Mouse (Mus musculus): ENCODE results near the gene Wipf2. TPM values are rescaled to one million over a fixed set of nuclear protein-coding genes. Genes with fewer than 3 reads are reported as not detected.

The Wipf2 gene
- total and polyA plus RNA-seq, 3 experiments, result 2.9 to 7.1 TPM; not detected in 1

GRCm38 (mm10) chr11:98939084-98939952 is 75.9 kb downstream of the Wipf2 start:
- H3K79me2 ChIP-seq (ENCODE audit: control insufficient read depth, insufficient read depth, low read length, poor library complexity), result peaks cover 16% of the 10 kb centered on the region
- DNase-seq (ENCODE audit: low read depth, low spot score), result no peak
- no peak overlapping the region for H3K4me3 ChIP-seq (ENCODE audit: control insufficient read depth in 1 of 2, insufficient read depth in 1 of 2, low read depth in 2 of 2, low read length in 2 of 2)
- peaks cover 13 to 33% of the 10 kb centered on the region in 2 experiments for H3K4me1 ChIP-seq (ENCODE audit: control insufficient read depth in 1 of 2, insufficient read depth in 2 of 2, low read length in 2 of 2)
- TF ChIP-seq TAL1 (IDR thresholded peaks at IDR 0.05; ENCODE audit: low read length), result no peak
- TF ChIP-seq MAFK (IDR thresholded peaks at IDR 0.05; ENCODE audit: borderline replicate concordance, low read depth, low read length), result no peak
- no peak for TF ChIP-seq ZNF384 (IDR thresholded peaks at IDR 0.05; ENCODE audit: low read depth, low read length)
- no peak for TF ChIP-seq MAZ (IDR thresholded peaks at IDR 0.05; ENCODE audit: low read depth, low read length)
- no peak for TF ChIP-seq RAD21 (IDR thresholded peaks at IDR 0.05; ENCODE audit: low read depth, low read length)
- TF ChIP-seq MXI1 (IDR thresholded peaks at IDR 0.05; ENCODE audit: low read depth, low read length), result no peak
- no peak for TF ChIP-seq GABPA (IDR thresholded peaks at IDR 0.05; ENCODE audit: low read depth, low read length)
- TF ChIP-seq HCFC1 (IDR thresholded peaks at IDR 0.05; ENCODE audit: low read depth, low read length), result no peak
- TF ChIP-seq NRF1 (IDR thresholded peaks at IDR 0.05; ENCODE audit: insufficient read depth, low read depth, low read length, poor library complexity, severe bottlenecking), result no peak
- no peak for TF ChIP-seq MYC (IDR thresholded peaks at IDR 0.05; ENCODE audit: low read depth, low read length)
- no peak for TF ChIP-seq KAT2A (conservative IDR thresholded peaks at IDR 0.05; ENCODE audit: low read depth, low read length)
- TF ChIP-seq SMC3 (IDR thresholded peaks at IDR 0.05; ENCODE audit: low read depth, low read length), result no peak
- no peak for TF ChIP-seq UBTF (IDR thresholded peaks at IDR 0.05; ENCODE audit: borderline replicate concordance, insufficient read depth, low read depth, low read length)
- H3K9me3 ChIP-seq (replicated peaks; ENCODE audit: insufficient read depth, low read length), result no peaks in the 10 kb centered on the region
- no peak overlapping the region for H3K27ac ChIP-seq (ENCODE audit: control insufficient read depth, low read depth, low read length)
- H3K9ac ChIP-seq (ENCODE audit: control insufficient read depth, low read depth, low read length, poor library complexity, severe bottlenecking), result no peak overlapping the region
- peaks cover 0 to 7% of the 10 kb centered on the region in 2 experiments; a peak in 2 of 4 replicates for H3K36me3 ChIP-seq (ENCODE audit: control insufficient read depth in 1 of 2, insufficient read depth in 2 of 2, low read length in 2 of 2)
- H3K27me3 ChIP-seq (ENCODE audit: control insufficient read depth in 1 of 2, insufficient read depth in 2 of 2, low read length in 2 of 2), result no peaks in the 10 kb centered on the region

- Histone ChIP-seq H3K4me1 (ENCODE audit: control insufficient read depth in 1 of 2, insufficient read depth in 2 of 2, low read length in 2 of 2) (peaks cover 12 to 33% of the 10 kb centered on the region in 2 experiments), H3K36me3 (ENCODE audit: control insufficient read depth in 1 of 2, insufficient read depth in 2 of 2, low read length in 2 of 2) (peaks cover 0 to 7% of the 10 kb centered on the region in 2 experiments; a peak in 2 of 4 replicates), H3K79me2 (ENCODE audit: control insufficient read depth, insufficient read depth, low read length, poor library complexity) (peaks cover 16% of the 10 kb centered on the region), H3K9ac (ENCODE audit: control insufficient read depth, low read depth, low read length, poor library complexity, severe bottlenecking) (no peak overlapping the region), H3K9me3 (replicated peaks; ENCODE audit: insufficient read depth, low read length) (no peaks in the 10 kb centered on the region), H3K27me3 (ENCODE audit: control insufficient read depth in 1 of 2, insufficient read depth in 2 of 2, low read length in 2 of 2) (no peaks in the 10 kb centered on the region), H3K27ac (ENCODE audit: control insufficient read depth, low read depth, low read length) (no peak overlapping the region), H3K4me3 (ENCODE audit: control insufficient read depth in 1 of 2, insufficient read depth in 1 of 2, low read depth in 2 of 2, low read length in 2 of 2) (no peak overlapping the region)
- no peak for DNase-seq (ENCODE audit: low read depth, low spot score)
- TF ChIP-seq CHD1 (IDR thresholded peaks at IDR 0.05; ENCODE audit: low read depth, low read length), result no peak
- TF ChIP-seq ZKSCAN1 (IDR thresholded peaks at IDR 0.05; ENCODE audit: low read depth, low read length), result no peak
- TF ChIP-seq MAX (IDR thresholded peaks at IDR 0.05; ENCODE audit: low read length), result no peak
- TF ChIP-seq TCF12 (IDR thresholded peaks at IDR 0.05; ENCODE audit: low read depth, low read length), result no peak
- TF ChIP-seq UBTF (IDR thresholded peaks at IDR 0.05; ENCODE audit: borderline replicate concordance, insufficient read depth, low read depth, low read length), result no peak
- TF ChIP-seq BHLHE40 (IDR thresholded peaks at IDR 0.05; ENCODE audit: borderline replicate concordance, low read depth, low read length), result no peak
- no peak for TF ChIP-seq ZC3H11A (IDR thresholded peaks at IDR 0.05; ENCODE audit: low read depth, low read length)
- TF ChIP-seq HCFC1 (IDR thresholded peaks at IDR 0.05; ENCODE audit: low read depth, low read length), result no peak
- no peak for TF ChIP-seq ZNF384 (IDR thresholded peaks at IDR 0.05; ENCODE audit: low read depth, low read length)
- no peak for TF ChIP-seq POLR2A (IDR thresholded peaks at IDR 0.05; ENCODE audit: control insufficient read depth in 1 of 2, insufficient read depth in 1 of 2, low read depth in 1 of 2, low read length in 2 of 2, poor library complexity in 1 of 2)
- no peak for TF ChIP-seq NRF1 (IDR thresholded peaks at IDR 0.05; ENCODE audit: insufficient read depth, low read depth, low read length, poor library complexity, severe bottlenecking)
Observed at GRCm38 (mm10) chr11:98939953-98940641, 76.7 kb downstream of the Wipf2 start.

Data from MEL (cell line).